Mouse (Mus musculus) stomach, postnatal 0 days (tissue): ENCODE results near the gene Ttyh2. TPM values are rescaled to one million over a fixed set of nuclear protein-coding genes. Genes with fewer than 3 reads are reported as not detected.

Source experiments
- ATAC-seq: fragments of 200-750 bp; cut with Nextera tagmentation; 2 replicates; pipeline ENCODE4 v1.8.0; 2017; ENCODE audit not compliant: low FRiP score, low TSS enrichment
- DNase-seq: peaks from one replicate; pipeline ENCODE4 v3.0.0-alpha.2; 2016; ENCODE audit warnings: low spot score
- H3K27ac ChIP-seq: fragments of 300-500 bp; sonication (generic); replicated peaks from 2 replicates; pipeline ENCODE4 v1.5.1; 2014; ENCODE audit warnings: mild to moderate bottlenecking, control low read depth
- H3K27me3 ChIP-seq: fragments of 300-500 bp; sonication (generic); 2 replicates; pipeline ENCODE4 v1.6.1; 2014; ENCODE audit warnings: low read length; ENCODE audit not compliant: control insufficient read depth, insufficient read depth
- H3K36me3 ChIP-seq: fragments of 300-500 bp; sonication (generic); 2 replicates; pipeline ENCODE4 v1.6.1; 2014; ENCODE audit warnings: low read length, mixed read lengths; ENCODE audit not compliant: control insufficient read depth, insufficient read depth
- H3K4me1 ChIP-seq: fragments of 300-500 bp; sonication (generic); replicated peaks from 2 replicates; pipeline ENCODE4 v1.6.1; 2014; ENCODE audit warnings: antibody characterized with exemption; ENCODE audit not compliant: control insufficient read depth, insufficient read depth
- H3K4me2 ChIP-seq: fragments of 300-500 bp; sonication (generic); replicated peaks from 2 replicates; pipeline ENCODE4 v1.6.1; 2014; ENCODE audit warnings: low read depth, mild to moderate bottlenecking, control low read depth, moderate library complexity
- H3K4me3 ChIP-seq: fragments of 300-500 bp; sonication (generic); 2 replicates; pipeline ENCODE4 v1.5.1; 2014; ENCODE audit warnings: low read depth, low read length, control low read depth
- H3K9ac ChIP-seq: fragments of 300-500 bp; sonication (generic); 2 replicates; pipeline ENCODE4 v1.6.1; 2014; ENCODE audit warnings: mild to moderate bottlenecking, low read length, control low read depth, mixed read lengths
- H3K9me3 ChIP-seq: fragments of 300-500 bp; sonication (generic); 2 replicates; pipeline ENCODE4 v1.6.1; 2016; ENCODE audit warnings: low read length; ENCODE audit not compliant: control insufficient read depth
- CTCF ChIP-seq: IDR thresholded peaks from 2 replicates; pipeline ENCODE4 v1.5.1; 2016; ENCODE audit warnings: antibody characterized with exemption, low read depth, mild to moderate bottlenecking, moderate library complexity
- EP300 ChIP-seq: optimal IDR thresholded peaks from 2 replicates; pipeline ENCODE3; 2016; ENCODE audit warnings: antibody characterized with exemption
- WGBS: fragments of 180-500 bp; shearing (Covaris S2); extraction: QIAGEN DNeasy Blood & Tissue Kit; methylation state at CpG from one replicate; pipeline ENCODE4 v1.1.7; 2014; 5-methylcytosine and 5-hydroxymethylcytosine counted together
- polyA plus RNA-seq: library from polyadenylated mRNA; unstranded; fragments of >200 nt; fragmentation: Nextera tagmentation; extraction: Ambion mirVana; gene quantifications from 2 replicates; pipeline ENCODE4 v1.2.1, GENCODE M21; 2015

Ttyh2 gene
- polyA plus RNA-seq, 1 experiment from 2014 or later = 12.5 TPM

DNA sequence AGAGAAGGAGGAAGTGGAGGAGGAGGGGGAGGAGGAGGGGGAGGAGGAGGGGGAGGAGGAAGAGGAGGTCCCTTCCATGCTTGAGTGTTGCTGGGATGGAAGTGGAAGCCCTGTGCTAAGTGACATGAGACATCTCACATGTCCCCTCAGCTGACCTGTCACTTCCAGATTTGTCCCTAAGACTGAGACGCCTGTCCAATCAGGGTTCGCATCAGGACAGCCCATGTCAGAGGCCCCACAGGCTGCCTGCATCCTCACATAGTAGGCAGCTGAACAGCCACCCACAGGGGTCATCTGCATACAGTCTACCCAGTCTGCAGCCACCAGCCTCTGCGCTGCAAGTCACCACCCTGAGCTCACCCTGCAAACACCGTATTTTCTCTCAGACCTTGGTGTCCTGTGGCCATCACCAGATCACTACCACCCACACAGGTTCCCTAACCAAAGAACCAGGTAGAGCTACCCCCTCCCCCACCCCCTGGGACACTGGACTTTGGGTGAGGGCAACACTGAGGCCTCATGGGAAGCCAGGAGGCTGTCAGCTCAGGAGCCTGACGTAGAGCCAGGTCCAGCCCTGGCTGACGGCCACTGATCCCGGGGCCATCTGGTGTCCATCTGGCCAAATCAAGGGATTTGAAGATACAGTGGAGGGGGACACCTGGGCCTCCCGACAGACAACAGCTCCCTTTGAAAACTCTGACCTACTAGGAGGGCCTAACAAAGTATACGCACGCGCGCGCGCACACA lies 9.6 kb downstream of the Ttyh2 start:
- TF ChIP-seq CTCF (no peak), EP300 (no peak)
- ATAC-seq (no peak), DNase-seq (no peak)
- 76% methylated on average over 14 of the region's 14 CpGs for WGBS
- H3K27me3 ChIP-seq = no peaks in the 10 kb centered on the region
- H3K27ac ChIP-seq = no peak overlapping the region
- H3K4me3 ChIP-seq = no peak overlapping the region
- H3K36me3 ChIP-seq = no peaks in the 10 kb centered on the region
- no peak overlapping the region for H3K9ac ChIP-seq
- no peaks in the 10 kb centered on the region for H3K9me3 ChIP-seq
- H3K4me1 ChIP-seq = no peaks in the 10 kb centered on the region
- no peak overlapping the region for H3K4me2 ChIP-seq

DNA sequence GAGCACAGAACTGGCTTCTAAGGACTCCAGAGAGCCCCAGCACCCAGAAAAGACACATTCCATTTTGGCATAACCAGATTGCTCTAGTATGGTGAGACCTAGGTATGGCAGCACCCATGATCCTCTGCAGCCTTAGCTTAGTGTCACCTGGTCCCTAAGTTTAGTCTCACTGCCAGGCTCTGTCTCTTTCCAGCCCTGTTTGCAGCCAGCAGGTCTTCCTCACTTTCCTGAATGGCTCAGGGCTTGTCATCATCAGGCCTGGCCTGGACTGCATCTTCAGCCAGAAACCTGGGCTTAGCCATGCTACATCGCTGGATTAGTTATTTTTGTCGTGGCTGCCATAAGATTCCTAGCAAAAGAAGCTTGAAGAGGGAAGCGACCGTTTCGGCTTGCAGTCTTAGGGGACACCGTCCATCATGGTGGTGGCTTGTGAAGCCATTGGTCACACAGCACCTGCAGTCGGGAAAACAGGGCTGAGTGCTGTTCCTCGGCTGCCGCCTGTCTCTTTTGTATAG lies 10.4 kb downstream of the Ttyh2 start:
- Histone ChIP-seq H3K4me1 (no peaks in the 10 kb centered on the region), H3K4me2 (no peak overlapping the region)
- TF ChIP-seq CTCF = no peak
- TF ChIP-seq EP300 = no peak

DNA sequence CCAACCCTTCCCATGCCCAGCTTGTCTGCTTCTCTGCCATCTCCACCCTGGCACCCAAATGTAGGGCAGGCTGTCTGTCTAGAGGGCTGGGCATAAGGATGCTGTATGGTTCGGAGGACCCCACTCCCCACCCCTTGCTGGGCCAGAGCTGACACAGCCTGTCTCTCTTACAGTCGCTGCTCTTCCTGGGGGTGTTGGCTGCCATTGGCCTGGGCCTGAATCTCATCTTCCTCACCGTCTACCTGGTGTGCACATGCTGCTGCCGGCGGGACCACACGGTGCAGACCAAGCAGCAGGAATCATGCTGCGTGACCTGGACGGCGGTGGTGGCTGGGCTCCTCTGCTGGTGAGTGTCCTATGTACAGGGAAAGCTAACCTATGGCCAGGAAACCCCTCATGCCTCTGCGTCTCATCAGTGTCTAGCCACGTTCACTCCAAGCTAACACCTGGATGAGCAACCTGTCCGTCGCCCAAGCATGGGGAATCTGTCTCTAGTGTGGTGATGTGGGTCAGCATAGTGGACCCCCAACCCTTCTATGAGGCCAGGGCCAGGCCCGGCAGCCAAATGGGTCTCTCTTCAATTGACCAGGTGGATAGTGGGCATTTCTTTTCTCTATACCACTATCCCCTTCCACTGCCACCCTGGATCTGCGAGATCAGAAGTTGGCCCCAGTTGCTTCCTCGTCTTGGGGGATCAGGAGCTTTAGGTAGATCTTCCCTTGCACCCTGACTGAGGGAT lies 11.2 kb downstream of the Ttyh2 start:
- no peaks in the 10 kb centered on the region for H3K4me1 ChIP-seq
- 91% methylated on average over 16 of the region's 16 CpGs for WGBS

More for the DNA sequence above, 10.4 kb downstream of the Ttyh2 start:
- Histone ChIP-seq H3K36me3 (no peaks in the 10 kb centered on the region), H3K9me3 (no peaks in the 10 kb centered on the region), H3K27me3 (no peaks in the 10 kb centered on the region), H3K27ac (no peak overlapping the region), H3K9ac (no peak overlapping the region), H3K4me3 (no peak overlapping the region)
- DNase-seq (no peak), ATAC-seq (no peak)
- WGBS = 73% methylated on average over 9 of the region's 9 CpGs

DNA sequence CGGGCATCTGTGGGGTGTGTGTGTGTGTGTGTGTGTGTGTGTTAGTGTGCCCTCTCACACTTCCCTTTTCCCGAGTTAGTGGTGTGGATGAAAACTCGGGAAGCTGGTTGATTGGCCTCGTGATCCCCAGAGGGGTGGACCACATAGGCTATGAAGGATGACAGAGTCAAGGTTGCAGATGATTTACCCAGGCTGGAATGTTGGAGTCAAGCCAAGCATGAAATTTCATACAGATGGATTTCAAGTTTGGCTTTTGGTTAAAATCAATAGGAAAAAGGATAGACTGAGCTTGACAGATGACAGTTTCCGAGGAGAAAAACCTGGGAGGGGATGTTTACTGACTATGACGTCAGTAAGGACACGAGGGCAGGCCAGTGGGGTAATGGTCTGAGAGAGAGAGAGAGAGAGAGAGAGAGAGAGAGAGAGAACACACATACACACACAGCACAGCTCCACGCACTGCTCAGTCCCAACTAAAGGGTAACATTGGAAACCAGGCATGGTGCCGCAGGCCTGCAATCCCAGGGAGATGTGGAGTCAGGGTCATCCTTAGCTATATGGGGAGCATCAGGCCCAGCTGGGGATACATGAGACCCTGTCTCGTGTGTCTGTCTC lies 12.4 kb downstream of the Ttyh2 start:
- WGBS = 22% methylated on average over 9 of the region's 10 CpGs
- no peaks in the 10 kb centered on the region for H3K36me3 ChIP-seq
- H3K27me3 ChIP-seq = no peaks in the 10 kb centered on the region
- no peak for TF ChIP-seq EP300
- TF ChIP-seq CTCF = no peak
- H3K4me1 ChIP-seq = no peaks in the 10 kb centered on the region
- H3K9me3 ChIP-seq = no peaks in the 10 kb centered on the region
- H3K9ac ChIP-seq = no peak overlapping the region
- H3K27ac ChIP-seq = no peak overlapping the region
- ATAC-seq = peak; percentile 34; the same call in 1 of the 2 replicates
- DNase-seq = no peak
- no peak overlapping the region for H3K4me3 ChIP-seq
- H3K4me2 ChIP-seq = no peak overlapping the region

More for the DNA sequence above, 11.2 kb downstream of the Ttyh2 start:
- H3K27ac ChIP-seq = no peak overlapping the region
- H3K4me2 ChIP-seq = no peak overlapping the region
- H3K9ac ChIP-seq = no peak overlapping the region
- DNase-seq = no peak
- H3K4me3 ChIP-seq = no peak overlapping the region
- ATAC-seq = no peak
- TF ChIP-seq EP300 (no peak), CTCF (no peak)
- no peaks in the 10 kb centered on the region for H3K27me3 ChIP-seq
- no peaks in the 10 kb centered on the region for H3K36me3 ChIP-seq
- no peaks in the 10 kb centered on the region for H3K9me3 ChIP-seq

DNA sequence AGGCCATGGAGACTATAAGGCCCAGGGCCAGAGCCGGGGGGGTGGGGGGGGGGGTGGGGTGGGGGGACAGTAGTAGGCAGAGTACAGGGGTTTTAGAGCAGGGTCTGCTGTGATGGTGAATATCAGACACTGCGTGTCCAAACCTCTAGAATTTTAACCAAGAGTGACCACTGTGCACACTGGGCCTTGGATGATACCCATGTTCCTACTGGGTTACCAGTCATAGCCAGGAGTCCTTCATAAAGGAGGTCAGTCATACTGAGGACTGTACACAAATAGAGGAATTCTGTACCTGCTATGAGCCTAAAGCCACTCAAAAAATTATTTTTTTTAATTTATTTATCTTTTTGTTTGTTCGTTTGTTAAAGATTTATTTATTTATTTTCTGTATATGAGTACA lies 13.5 kb downstream of the Ttyh2 start:
- no peak for ATAC-seq
- Histone ChIP-seq H3K27ac (no peak overlapping the region), H3K27me3 (no peaks in the 10 kb centered on the region), H3K4me2 (no peak overlapping the region), H3K4me1 (no peaks in the 10 kb centered on the region), H3K4me3 (no peak overlapping the region), H3K36me3 (no peaks in the 10 kb centered on the region), H3K9ac (no peak overlapping the region), H3K9me3 (no peaks in the 10 kb centered on the region)
- TF ChIP-seq CTCF (no peak), EP300 (no peak)
- WGBS = 87% methylated on average over 3 of the region's 3 CpGs
- DNase-seq = no peak

DNA sequence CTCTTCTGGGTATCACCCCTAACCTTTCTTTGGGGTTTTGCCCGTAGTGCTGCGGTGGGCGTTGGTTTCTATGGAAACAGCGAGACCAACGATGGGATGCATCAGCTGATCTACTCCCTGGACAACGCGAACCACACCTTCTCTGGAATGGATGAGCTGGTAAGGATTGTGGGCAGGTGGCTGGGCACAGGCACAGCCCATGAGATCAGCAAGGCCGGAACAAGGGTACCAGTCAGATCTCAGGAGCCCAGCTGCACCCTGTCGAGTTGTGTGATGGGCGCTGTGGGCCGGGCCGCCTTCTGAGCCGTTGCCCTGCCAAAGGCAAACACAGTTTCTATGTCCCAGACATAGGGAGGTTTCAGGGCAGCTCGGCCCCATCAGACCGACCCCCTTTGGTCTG lies 15.0 kb downstream of the Ttyh2 start:
- Histone ChIP-seq H3K9me3 (no peaks in the 10 kb centered on the region), H3K4me2 (no peak overlapping the region), H3K36me3 (no peaks in the 10 kb centered on the region), H3K9ac (no peak overlapping the region), H3K4me1 (no peaks in the 10 kb centered on the region), H3K27me3 (no peaks in the 10 kb centered on the region), H3K27ac (no peak overlapping the region), H3K4me3 (no peak overlapping the region)
- TF ChIP-seq EP300 (no peak), CTCF (no peak)
- no peak for DNase-seq
- no peak for ATAC-seq
- 88% methylated on average over 15 of the region's 15 CpGs for WGBS
